Mouse (Mus musculus) neural tube, embryonic 11.5 days (tissue): ENCODE measurements around the gene Hexim2. TPM values are rescaled to one million over a fixed set of nuclear protein-coding genes. Genes with fewer than 3 reads are reported as not detected.

Experiments used
- ATAC-seq: fragments of 200-750 bp; cut with Nextera tagmentation; 2 replicates; pipeline ENCODE4 v1.8.0; 2017; ENCODE audit warnings: moderate number of reproducible peaks, mild to moderate bottlenecking, moderate TSS enrichment, moderate library complexity; ENCODE audit not compliant: insufficient read depth, low FRiP score, low TSS enrichment
- DNase-seq: peaks from one replicate; pipeline ENCODE4 v3.0.0-alpha.2; 2015; ENCODE audit warnings: low spot score
- H3K27ac ChIP-seq: fragments of 300-500 bp; sonication (generic); 2 replicates; pipeline ENCODE4 v1.5.1; 2014; ENCODE audit warnings: low read depth, mild to moderate bottlenecking, low read length
- H3K27me3 ChIP-seq: fragments of 300-500 bp; sonication (generic); 2 replicates; pipeline ENCODE4 v1.6.1; 2014; ENCODE audit warnings: mild to moderate bottlenecking, low read length, mixed read lengths; ENCODE audit not compliant: control insufficient read depth, insufficient read depth
- H3K36me3 ChIP-seq: fragments of 300-500 bp; sonication (generic); 2 replicates; pipeline ENCODE4 v1.6.1; 2014; ENCODE audit warnings: mild to moderate bottlenecking, low read length, moderate library complexity, mixed read lengths; ENCODE audit not compliant: control insufficient read depth, insufficient read depth
- H3K4me1 ChIP-seq: fragments of 300-500 bp; sonication (generic); 2 replicates; pipeline ENCODE4 v1.6.1; 2014; ENCODE audit warnings: low read length, mixed read lengths; ENCODE audit not compliant: control insufficient read depth, insufficient read depth
- H3K4me2 ChIP-seq: fragments of 300-500 bp; sonication (generic); 2 replicates; pipeline ENCODE4 v1.6.1; 2014; ENCODE audit warnings: low read depth, mild to moderate bottlenecking, moderate library complexity
- H3K4me3 ChIP-seq: fragments of 300-500 bp; sonication (generic); 2 replicates; pipeline ENCODE4 v1.5.1; 2014; ENCODE audit warnings: low read depth, low read length
- H3K9ac ChIP-seq: fragments of 300-500 bp; sonication (generic); 2 replicates; pipeline ENCODE4 v1.6.1; 2014; ENCODE audit warnings: mild to moderate bottlenecking, low read length
- H3K9me3 ChIP-seq: fragments of 300-500 bp; sonication (generic); 2 replicates; pipeline ENCODE4 v1.6.1; 2016; ENCODE audit warnings: low read length; ENCODE audit not compliant: control insufficient read depth
- WGBS: fragments of 180-500 bp; shearing (Covaris S2); extraction: QIAGEN DNeasy Blood & Tissue Kit; methylation state at CpG from one replicate; pipeline ENCODE4 v1.1.7; 2014; 5-methylcytosine and 5-hydroxymethylcytosine counted together
- polyA plus RNA-seq: library from polyadenylated mRNA; unstranded; fragments of >200 nt; fragmentation: Nextera tagmentation; extraction: Ambion mirVana; gene quantifications from 2 replicates; pipeline ENCODE4 v1.2.1, GENCODE M21; 2014

Hexim2 gene
- polyA plus RNA-seq, 1 experiment from 2014 or later: 5.8 TPM

DNA sequence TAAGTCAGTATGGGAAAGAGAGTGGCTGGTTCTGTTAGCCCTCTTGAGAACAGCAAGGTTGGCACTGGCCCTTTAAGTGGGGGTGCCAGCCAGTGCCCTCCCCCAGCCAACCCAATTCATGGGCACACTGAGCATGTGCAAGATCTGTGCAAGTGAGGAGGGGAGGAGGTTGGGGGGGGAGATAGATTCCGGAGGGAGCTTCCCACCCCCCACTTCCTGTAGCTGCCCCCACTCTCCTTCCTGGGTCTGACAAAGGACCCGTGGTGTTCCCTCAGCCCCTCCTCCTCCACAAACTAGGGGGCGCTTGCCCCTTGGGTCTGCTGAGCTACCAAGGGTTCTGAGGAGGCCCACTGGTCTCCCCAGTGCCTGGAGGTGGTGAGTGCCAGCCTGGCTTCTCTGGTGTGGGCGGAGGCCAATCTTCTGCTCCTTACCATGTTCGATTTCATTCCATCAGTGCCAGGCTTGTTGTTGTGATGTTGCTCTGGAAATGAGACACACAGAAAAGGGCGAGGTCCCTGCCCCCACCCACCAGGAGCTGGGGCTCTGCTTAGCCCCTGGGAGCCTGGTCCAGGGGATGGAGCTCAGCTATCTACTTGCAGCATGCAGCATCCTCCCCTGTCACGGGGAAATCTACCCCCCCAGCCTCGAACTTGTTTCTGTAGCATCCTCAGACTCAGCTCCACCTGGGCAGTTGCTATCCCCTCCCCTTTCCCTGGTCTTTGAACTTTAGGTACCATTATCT, 10.4 kb downstream of the Hexim2 start:
- ATAC-seq (no peak; the same call in 1 of the 2 replicates), DNase-seq (peak; percentile 38)
- Histone ChIP-seq H3K9ac (peak overlapping the region; percentile 9), H3K27ac (no peak overlapping the region), H3K4me2 (no peak overlapping the region), H3K4me1 (peaks cover 3% of the 10 kb centered on the region), H3K9me3 (no peaks in the 10 kb centered on the region), H3K36me3 (no peaks in the 10 kb centered on the region), H3K4me3 (no peak overlapping the region), H3K27me3 (no peaks in the 10 kb centered on the region)
- WGBS: 32% methylated on average over 8 of the region's 8 CpGs

- no peak overlapping the region for H3K4me3 ChIP-seq
- no peak overlapping the region for H3K27ac ChIP-seq
- H3K9me3 ChIP-seq: no peaks in the 10 kb centered on the region
- no peak overlapping the region for H3K4me2 ChIP-seq
- H3K9ac ChIP-seq: no peak overlapping the region
- no peaks in the 10 kb centered on the region for H3K27me3 ChIP-seq
- 44% methylated on average over 12 of the region's 12 CpGs for WGBS
- no peak for ATAC-seq
- H3K36me3 ChIP-seq: no peaks in the 10 kb centered on the region
- no peak for DNase-seq
- H3K4me1 ChIP-seq: peaks cover 3% of the 10 kb centered on the region
Measured at GRCm38 (mm10) chr11:103144309-103145285, 12.4 kb downstream of the Hexim2 start.

DNA sequence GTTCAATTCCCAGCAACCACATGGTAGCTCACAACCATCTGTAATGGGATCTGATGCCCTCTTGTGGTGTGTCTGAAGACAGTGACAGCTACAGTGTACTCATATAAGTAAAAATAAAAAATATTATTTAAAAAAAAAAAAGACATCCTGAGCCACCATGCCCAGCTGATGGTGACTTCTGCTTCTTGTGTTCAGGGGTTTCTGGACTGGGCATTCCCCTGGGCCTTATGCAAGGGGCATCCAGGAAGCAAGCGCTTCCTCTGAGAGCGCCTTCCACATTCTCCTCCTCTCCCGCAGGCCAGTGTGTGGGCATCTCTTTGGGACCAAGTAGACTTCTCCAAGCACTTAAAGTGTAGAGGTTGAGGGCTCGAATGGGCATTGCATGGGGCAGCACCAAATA, 14.2 kb downstream of the Hexim2 start:
- 95% methylated on average over 4 of the region's 4 CpGs for WGBS
- no peak for DNase-seq
- H3K36me3 ChIP-seq: no peaks in the 10 kb centered on the region
- H3K27ac ChIP-seq: no peak overlapping the region
- no peaks in the 10 kb centered on the region for H3K27me3 ChIP-seq
- no peak overlapping the region for H3K4me2 ChIP-seq
- no peak overlapping the region for H3K4me3 ChIP-seq
- H3K9ac ChIP-seq: no peak overlapping the region
- ATAC-seq: no peak
- H3K9me3 ChIP-seq: no peaks in the 10 kb centered on the region
- H3K4me1 ChIP-seq: peaks cover 3% of the 10 kb centered on the region

- DNase-seq (no peak), ATAC-seq (no peak)
- Histone ChIP-seq H3K9ac (no peak overlapping the region), H3K27me3 (no peaks in the 10 kb centered on the region), H3K4me3 (no peak overlapping the region), H3K27ac (no peak overlapping the region), H3K36me3 (no peaks in the 10 kb centered on the region), H3K9me3 (no peaks in the 10 kb centered on the region), H3K4me1 (no peaks in the 10 kb centered on the region), H3K4me2 (no peak overlapping the region)
- WGBS: 76% methylated on average over 4 of the region's 4 CpGs
Measured at GRCm38 (mm10) chr11:103147766-103148165, 15.5 kb downstream of the Hexim2 start.

- no peak for ATAC-seq
- H3K27ac ChIP-seq: no peak overlapping the region
Measured at GRCm38 (mm10) chr11:103149771-103150170, 17.5 kb downstream of the Hexim2 start.

DNA sequence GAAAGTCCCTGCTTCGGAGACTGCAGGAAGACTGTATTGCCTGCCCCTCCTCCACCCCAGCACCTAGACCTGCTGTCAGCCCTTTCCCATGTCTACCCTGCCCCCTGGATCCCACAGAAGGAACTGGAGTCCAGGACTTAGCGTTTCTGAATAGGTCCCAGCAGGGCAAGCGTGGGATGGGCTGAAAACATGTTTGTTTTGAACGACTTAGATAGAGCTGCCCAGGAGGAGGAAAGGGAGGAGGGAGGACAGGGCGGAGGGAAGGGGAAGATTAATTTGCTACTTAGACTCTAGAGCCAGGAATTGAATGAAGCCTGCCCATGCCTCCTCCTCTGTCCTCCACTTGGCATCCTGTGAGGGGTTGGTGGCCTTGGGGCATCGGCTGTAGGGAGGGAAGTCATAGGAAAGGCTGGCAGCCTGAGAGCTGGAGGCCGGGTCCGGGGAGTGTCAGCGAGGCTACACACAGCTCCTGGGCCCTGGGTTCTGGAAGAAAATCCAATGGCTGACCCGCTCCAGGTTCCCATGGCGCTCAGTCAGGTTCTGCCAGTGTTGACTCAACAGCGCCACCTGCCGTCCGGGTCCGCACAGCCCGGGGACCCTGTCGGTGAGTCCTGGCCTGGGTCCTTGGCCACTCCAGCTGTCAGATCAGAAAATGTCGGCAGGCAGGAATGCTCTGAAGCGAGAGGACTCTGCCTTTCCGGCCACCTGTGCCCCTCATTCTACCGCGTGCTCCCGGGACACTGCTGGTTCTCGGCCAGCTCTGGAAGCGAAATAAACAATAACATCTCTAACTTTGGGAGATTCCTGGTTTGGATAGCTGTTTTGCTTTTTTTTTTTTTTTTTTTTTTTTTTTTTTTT, 26.6 kb downstream of the Hexim2 start:
- peak overlapping the region; percentile 14 for H3K4me3 ChIP-seq
- no peaks in the 10 kb centered on the region for H3K36me3 ChIP-seq
- H3K4me2 ChIP-seq: peak overlapping the region; percentile 37
- peak; percentile 75 for ATAC-seq
- H3K9me3 ChIP-seq: no peaks in the 10 kb centered on the region
- H3K9ac ChIP-seq: no peak overlapping the region
- no peaks in the 10 kb centered on the region for H3K4me1 ChIP-seq
- 1% methylated on average over 25 of the region's 25 CpGs for WGBS
- DNase-seq: peak; percentile 93
- H3K27me3 ChIP-seq: no peaks in the 10 kb centered on the region
- H3K27ac ChIP-seq: no peak overlapping the region

More at GRCm38 (mm10) chr11:103149771-103150170, 17.5 kb downstream of the Hexim2 start:
- no peak for DNase-seq
- Histone ChIP-seq H3K27me3 (no peaks in the 10 kb centered on the region), H3K36me3 (no peaks in the 10 kb centered on the region), H3K9me3 (no peaks in the 10 kb centered on the region), H3K4me2 (no peak overlapping the region), H3K4me1 (no peaks in the 10 kb centered on the region), H3K4me3 (no peak overlapping the region), H3K9ac (no peak overlapping the region)
- WGBS: 89% methylated on average over 4 of the region's 4 CpGs

DNA sequence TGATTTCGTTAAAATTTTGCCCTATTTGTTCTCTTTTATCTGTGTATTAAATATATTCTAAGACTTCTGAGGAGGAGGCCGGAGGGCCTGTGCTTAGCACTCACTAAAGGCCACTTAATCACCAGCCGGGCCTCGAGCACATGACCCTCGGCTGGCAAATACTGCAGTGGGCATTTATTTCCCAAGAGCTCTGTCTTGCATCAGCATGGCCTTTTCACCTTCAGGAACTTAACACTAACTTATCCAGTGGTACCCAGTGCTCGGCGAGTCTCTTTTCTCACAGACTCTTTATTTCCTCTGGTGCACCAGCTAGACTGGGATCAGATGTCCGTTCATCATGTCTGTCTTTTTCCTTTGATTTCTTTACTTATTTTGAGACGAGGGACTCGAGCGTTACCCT, 28.5 kb downstream of the Hexim2 start:
- DNase-seq (no peak), ATAC-seq (no peak)
- H3K36me3 ChIP-seq: no peaks in the 10 kb centered on the region
- no peak overlapping the region for H3K4me3 ChIP-seq
- no peak overlapping the region for H3K4me2 ChIP-seq
- H3K4me1 ChIP-seq: no peaks in the 10 kb centered on the region
- no peak overlapping the region for H3K9ac ChIP-seq
- no peak overlapping the region for H3K27ac ChIP-seq
- H3K27me3 ChIP-seq: no peaks in the 10 kb centered on the region
- no peaks in the 10 kb centered on the region for H3K9me3 ChIP-seq
- 89% methylated on average over 11 of the region's 11 CpGs for WGBS

GRCm38 (mm10) chr11:103161449-103161848, 29.2 kb downstream of the Hexim2 start:
- H3K27ac ChIP-seq: no peak overlapping the region
- no peaks in the 10 kb centered on the region for H3K27me3 ChIP-seq
- DNase-seq (no peak), ATAC-seq (no peak)
- WGBS: 80% methylated on average over 7 of the region's 7 CpGs
- no peak overlapping the region for H3K9ac ChIP-seq
- no peaks in the 10 kb centered on the region for H3K4me1 ChIP-seq
- H3K36me3 ChIP-seq: no peaks in the 10 kb centered on the region
- H3K4me3 ChIP-seq: no peak overlapping the region
- no peak overlapping the region for H3K4me2 ChIP-seq
- no peaks in the 10 kb centered on the region for H3K9me3 ChIP-seq
